Mouse (Mus musculus): ENCODE measurements around the gene Tbcd. TPM values are rescaled to one million over a fixed set of nuclear protein-coding genes. Genes with fewer than 3 reads are reported as not detected.

The Tbcd gene
- polyA plus RNA-seq, 1 experiment: 45.7 TPM

GRCm38 (mm10) chr11:121651983-121652382 is 200.2 kb downstream of the Tbcd start:
- no peak for TF ChIP-seq POLR2A (IDR thresholded peaks at IDR 0.05; ENCODE audit: low read depth, low read length)
- TF ChIP-seq CTCF (IDR thresholded peaks at IDR 0.05; ENCODE audit: extremely low read depth, insufficient read length, insufficient replicate concordance, low read depth, low read length): no peak
- no peaks in the 10 kb centered on the region for H3K27me3 ChIP-seq (ENCODE audit: control insufficient read depth, insufficient read depth, low read length)
- no peaks in the 10 kb centered on the region; the same call in 1 of the 2 replicates for H3K4me1 ChIP-seq (ENCODE audit: control insufficient read depth, insufficient read depth, insufficient read length, low read length)
- H3K36me3 ChIP-seq (ENCODE audit: control insufficient read depth, insufficient read depth, low read length): peaks cover 12% of the 10 kb centered on the region
- no peak overlapping the region for H3K4me3 ChIP-seq (ENCODE audit: low read depth, low read length)
- WGBS: 89% methylated on average over 5 of the region's 5 CpGs
- H3K27ac ChIP-seq (ENCODE audit: insufficient read depth, low read depth, low read length): no peak overlapping the region

GRCm38 (mm10) chr11:121652547-121653305 is 201.0 kb downstream of the Tbcd start:
- Histone ChIP-seq H3K27ac (ENCODE audit: insufficient read depth, low read depth, low read length) (no peak overlapping the region), H3K36me3 (ENCODE audit: control insufficient read depth, insufficient read depth, low read length) (peaks cover 10% of the 10 kb centered on the region), H3K27me3 (ENCODE audit: control insufficient read depth, insufficient read depth, low read length) (no peaks in the 10 kb centered on the region), H3K4me1 (ENCODE audit: control insufficient read depth, insufficient read depth, insufficient read length, low read length) (no peaks in the 10 kb centered on the region; the same call in 1 of the 2 replicates), H3K4me3 (ENCODE audit: low read depth, low read length) (no peak overlapping the region)
- WGBS: 51% methylated on average over 10 of the region's 10 CpGs
- TF ChIP-seq POLR2A (IDR thresholded peaks at IDR 0.05; ENCODE audit: low read depth, low read length) (no peak), CTCF (IDR thresholded peaks at IDR 0.05; ENCODE audit: extremely low read depth, insufficient read length, insufficient replicate concordance, low read depth, low read length) (peak; percentile 75; the same call in 1 of the 2 replicates)

GRCm38 (mm10) chr11:121653631-121654030 is 201.9 kb downstream of the Tbcd start:
- no peak for TF ChIP-seq POLR2A (IDR thresholded peaks at IDR 0.05; ENCODE audit: low read depth, low read length)
- TF ChIP-seq CTCF (IDR thresholded peaks at IDR 0.05; ENCODE audit: extremely low read depth, insufficient read length, insufficient replicate concordance, low read depth, low read length): no peak
- 89% methylated on average over 4 of the region's 4 CpGs for WGBS
- Histone ChIP-seq H3K4me1 (ENCODE audit: control insufficient read depth, insufficient read depth, insufficient read length, low read length) (no peaks in the 10 kb centered on the region; the same call in 1 of the 2 replicates), H3K4me3 (ENCODE audit: low read depth, low read length) (no peak overlapping the region), H3K27me3 (ENCODE audit: control insufficient read depth, insufficient read depth, low read length) (no peaks in the 10 kb centered on the region), H3K27ac (ENCODE audit: insufficient read depth, low read depth, low read length) (no peak overlapping the region), H3K36me3 (ENCODE audit: control insufficient read depth, insufficient read depth, low read length) (peaks cover 10% of the 10 kb centered on the region)

- no peak overlapping the region for H3K4me3 ChIP-seq (ENCODE audit: low read depth, low read length)
- H3K27me3 ChIP-seq (ENCODE audit: control insufficient read depth, insufficient read depth, low read length): no peaks in the 10 kb centered on the region
- 72% methylated on average over 9 of the region's 9 CpGs for WGBS
- TF ChIP-seq CTCF (IDR thresholded peaks at IDR 0.05; ENCODE audit: extremely low read depth, insufficient read length, insufficient replicate concordance, low read depth, low read length) (no peak), POLR2A (IDR thresholded peaks at IDR 0.05; ENCODE audit: low read depth, low read length) (no peak)
- H3K27ac ChIP-seq (ENCODE audit: insufficient read depth, low read depth, low read length): no peak overlapping the region
- H3K4me1 ChIP-seq (ENCODE audit: control insufficient read depth, insufficient read depth, insufficient read length, low read length): no peaks in the 10 kb centered on the region; the same call in 1 of the 2 replicates
- H3K36me3 ChIP-seq (ENCODE audit: control insufficient read depth, insufficient read depth, low read length): peaks cover 7% of the 10 kb centered on the region; the same call in 1 of the 2 replicates
These were observed 202.7 kb downstream of the Tbcd start for GRCm38 (mm10) chr11:121654406-121654945.

- no peak overlapping the region for H3K27ac ChIP-seq (ENCODE audit: insufficient read depth, low read depth, low read length)
- 66% methylated on average over 6 of the region's 6 CpGs for WGBS
- H3K27me3 ChIP-seq (ENCODE audit: control insufficient read depth, insufficient read depth, low read length): no peaks in the 10 kb centered on the region
- TF ChIP-seq CTCF (IDR thresholded peaks at IDR 0.05; ENCODE audit: extremely low read depth, insufficient read length, insufficient replicate concordance, low read depth, low read length): no peak
- TF ChIP-seq POLR2A (IDR thresholded peaks at IDR 0.05; ENCODE audit: low read depth, low read length): no peak
- H3K4me1 ChIP-seq (ENCODE audit: control insufficient read depth, insufficient read depth, insufficient read length, low read length): no peaks in the 10 kb centered on the region; the same call in 1 of the 2 replicates
- H3K36me3 ChIP-seq (ENCODE audit: control insufficient read depth, insufficient read depth, low read length): 0 out of 2 replicates have a peak, but pooled peaks cover 5% of the 10 kb centered on the region
- H3K4me3 ChIP-seq (ENCODE audit: low read depth, low read length): no peak overlapping the region
These were observed 203.5 kb downstream of the Tbcd start for GRCm38 (mm10) chr11:121655166-121655806.

- H3K4me1 ChIP-seq (ENCODE audit: control insufficient read depth, insufficient read depth, insufficient read length, low read length): peaks cover 1% of the 10 kb centered on the region; the same call in 1 of the 2 replicates
- H3K36me3 ChIP-seq (ENCODE audit: control insufficient read depth, insufficient read depth, low read length): 0 out of 2 replicates have a peak, but pooled peaks cover 3% of the 10 kb centered on the region
- no peaks in the 10 kb centered on the region for H3K27me3 ChIP-seq (ENCODE audit: control insufficient read depth, insufficient read depth, low read length)
- H3K4me3 ChIP-seq (ENCODE audit: low read depth, low read length): no peak overlapping the region
- no peak for TF ChIP-seq POLR2A (IDR thresholded peaks at IDR 0.05; ENCODE audit: low read depth, low read length)
- no peak for TF ChIP-seq CTCF (IDR thresholded peaks at IDR 0.05; ENCODE audit: extremely low read depth, insufficient read length, insufficient replicate concordance, low read depth, low read length)
- H3K27ac ChIP-seq (ENCODE audit: insufficient read depth, low read depth, low read length): no peak overlapping the region
- 84% methylated on average over 6 of the region's 6 CpGs for WGBS
These were observed 204.2 kb downstream of the Tbcd start for GRCm38 (mm10) chr11:121655807-121656511.
